Mouse (Mus musculus): ENCODE measurements around the gene Capzb. TPM values are rescaled to one million over a fixed set of nuclear protein-coding genes. Genes with fewer than 3 reads are reported as not detected.

The Capzb gene
- polyA plus RNA-seq, 1 experiment from 2014 or later: 301 TPM

DNA sequence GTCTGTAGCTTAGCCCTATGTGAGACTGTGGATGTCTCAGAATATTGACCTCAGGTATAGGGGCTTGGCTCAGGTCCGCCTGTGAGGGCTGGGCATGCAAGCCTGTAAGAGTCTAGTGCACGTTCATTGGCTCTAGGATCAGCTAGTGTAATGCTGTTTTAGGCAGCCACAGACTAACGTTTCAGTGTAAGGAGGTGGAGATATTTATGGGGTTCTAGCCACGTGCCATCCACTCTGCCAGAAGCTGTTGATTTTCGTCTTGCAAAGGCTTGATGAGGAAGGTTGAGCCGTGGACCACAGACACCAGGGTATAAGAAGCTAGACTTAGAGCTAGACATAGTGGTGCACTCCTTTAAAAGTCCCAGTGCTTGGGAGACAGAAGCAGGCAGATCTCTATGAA lies 4.2 kb downstream of the Capzb start:
- 0 out of 2 replicates have a peak overlapping the region, but pooled peaks have one; percentile 19 for H3K9ac ChIP-seq (ENCODE audit: low read length)
- peak overlapping the region; percentile 36 to 51; a peak in 2 of 4 replicates for H3K27ac ChIP-seq (replicated peaks in 1 of 2; ENCODE audit: control insufficient read depth in 1 of 2, insufficient read depth in 1 of 2, low read depth in 2 of 2, low read length in 2 of 2)

DNA sequence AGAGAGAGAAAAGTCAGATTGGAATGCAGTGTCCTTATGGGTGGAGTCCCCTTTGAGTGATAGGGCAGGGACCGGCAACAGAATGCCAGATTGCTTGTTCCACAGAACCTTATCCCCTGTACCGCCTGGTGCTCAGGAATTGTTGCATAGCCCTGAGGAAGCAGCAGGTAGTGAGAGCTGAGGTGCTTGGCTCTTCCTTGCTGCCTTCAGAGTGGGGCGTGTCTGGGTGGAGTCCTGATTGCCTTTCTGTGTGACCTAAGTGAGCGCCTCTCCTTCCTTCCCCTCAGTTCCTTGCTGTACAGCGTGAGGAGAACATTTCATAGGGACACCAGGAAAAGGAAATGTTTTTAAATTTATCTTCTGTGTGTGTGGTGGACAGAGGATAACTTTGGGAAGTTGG lies 4.8 kb downstream of the Capzb start:
- H3K4me1 ChIP-seq (ENCODE audit: control insufficient read depth in 2 of 2, insufficient read depth in 2 of 2, low read length in 2 of 2): peaks cover 34 to 69% of the 10 kb centered on the region in 2 experiments
- 45% methylated on average over 5 of the region's 5 CpGs for WGBS
- H3K27ac ChIP-seq (replicated peaks in 1 of 2; ENCODE audit: control insufficient read depth in 1 of 2, insufficient read depth in 1 of 2, low read depth in 2 of 2, low read length in 2 of 2): peak overlapping the region; percentile 36 to 61; a peak in 2 of 4 replicates
- H3K4me3 ChIP-seq (ENCODE audit: control insufficient read depth in 1 of 2, insufficient read depth in 1 of 2, low read depth in 1 of 2, low read length in 2 of 2): no peak overlapping the region
- no peaks in the 10 kb centered on the region for H3K27me3 ChIP-seq (ENCODE audit: control insufficient read depth, insufficient read depth, low read length)
- H3K9ac ChIP-seq (ENCODE audit: low read length): no peak overlapping the region
- H3K36me3 ChIP-seq (ENCODE audit: control insufficient read depth, insufficient read depth, low read length): peaks cover 25% of the 10 kb centered on the region
- peak overlapping the region; percentile 24 for H3K4me2 ChIP-seq (ENCODE audit: low read length)
- no peak for ATAC-seq (ENCODE audit: insufficient number of reproducible peaks, insufficient read depth, low FRiP score, low read depth)
- no peaks in the 10 kb centered on the region for H3K9me3 ChIP-seq (ENCODE audit: control insufficient read depth, low read length)

More for the DNA sequence above, 4.2 kb downstream of the Capzb start:
- H3K27me3 ChIP-seq (ENCODE audit: control insufficient read depth, insufficient read depth, low read length): no peaks in the 10 kb centered on the region
- no peak overlapping the region for H3K4me3 ChIP-seq (ENCODE audit: control insufficient read depth in 1 of 2, insufficient read depth in 1 of 2, low read depth in 1 of 2, low read length in 2 of 2)
- peaks cover 33 to 65% of the 10 kb centered on the region in 2 experiments for H3K4me1 ChIP-seq (ENCODE audit: control insufficient read depth in 2 of 2, insufficient read depth in 2 of 2, low read length in 2 of 2)
- peak overlapping the region; percentile 24 for H3K4me2 ChIP-seq (ENCODE audit: low read length)
- H3K36me3 ChIP-seq (ENCODE audit: control insufficient read depth, insufficient read depth, low read length): peaks cover 25% of the 10 kb centered on the region
- no peak for ATAC-seq (ENCODE audit: insufficient number of reproducible peaks, insufficient read depth, low FRiP score, low read depth)
- no peaks in the 10 kb centered on the region for H3K9me3 ChIP-seq (ENCODE audit: control insufficient read depth, low read length)
- 47% methylated on average over 6 of the region's 6 CpGs for WGBS

DNA sequence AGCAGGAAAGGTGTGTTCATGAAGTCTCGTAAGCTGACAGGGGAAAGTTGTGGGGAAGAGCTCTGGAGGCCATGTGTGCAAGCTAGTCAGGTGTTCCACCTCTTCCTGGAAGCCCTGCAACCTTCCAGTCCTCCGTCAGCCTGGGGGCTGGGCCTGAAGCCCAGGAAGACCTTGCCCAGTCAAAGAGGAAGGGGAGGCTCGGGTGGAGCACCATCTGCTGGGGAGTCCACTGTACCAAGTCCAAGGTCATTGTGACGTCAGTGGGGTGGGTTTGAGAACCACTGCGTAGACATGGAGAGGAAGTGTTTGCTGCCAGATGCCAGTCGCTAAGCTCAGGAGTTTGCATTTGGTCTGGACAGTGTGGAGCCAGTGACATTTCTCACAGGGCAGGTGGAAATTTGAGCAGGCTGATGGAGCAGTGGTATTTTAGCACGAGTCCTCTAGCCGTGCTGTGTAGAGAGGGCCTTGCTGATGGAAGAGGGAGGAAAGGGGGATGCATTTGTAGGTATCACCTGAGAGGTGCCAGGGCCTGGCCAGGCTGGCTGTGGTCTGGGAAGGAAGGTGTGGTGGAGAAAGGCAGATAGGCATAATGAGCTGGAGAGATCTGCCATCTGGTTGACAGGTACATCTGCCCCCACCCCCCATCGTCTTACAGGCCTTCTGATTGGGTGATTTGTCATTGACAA lies 5.4 kb downstream of the Capzb start:
- Histone ChIP-seq H3K4me3 (ENCODE audit: control insufficient read depth in 1 of 2, insufficient read depth in 1 of 2, low read depth in 1 of 2, low read length in 2 of 2) (no peak overlapping the region), H3K4me1 (ENCODE audit: control insufficient read depth in 2 of 2, insufficient read depth in 2 of 2, low read length in 2 of 2) (peaks cover 39 to 76% of the 10 kb centered on the region in 2 experiments), H3K36me3 (ENCODE audit: control insufficient read depth, insufficient read depth, low read length) (peaks cover 25% of the 10 kb centered on the region), H3K27ac (replicated peaks in 1 of 2; ENCODE audit: control insufficient read depth in 1 of 2, insufficient read depth in 1 of 2, low read depth in 2 of 2, low read length in 2 of 2) (peak overlapping the region; percentile 29 to 61; a peak in 3 of 4 replicates), H3K9ac (ENCODE audit: low read length) (no peak overlapping the region), H3K9me3 (ENCODE audit: control insufficient read depth, low read length) (no peaks in the 10 kb centered on the region), H3K27me3 (ENCODE audit: control insufficient read depth, insufficient read depth, low read length) (no peaks in the 10 kb centered on the region), H3K4me2 (ENCODE audit: low read length) (peak overlapping the region; percentile 11; the same call in 1 of the 2 replicates)
- WGBS: 32% methylated on average over 9 of the region's 9 CpGs
- peak; percentile 45; the same call in 1 of the 2 replicates for ATAC-seq (ENCODE audit: insufficient number of reproducible peaks, insufficient read depth, low FRiP score, low read depth)

DNA sequence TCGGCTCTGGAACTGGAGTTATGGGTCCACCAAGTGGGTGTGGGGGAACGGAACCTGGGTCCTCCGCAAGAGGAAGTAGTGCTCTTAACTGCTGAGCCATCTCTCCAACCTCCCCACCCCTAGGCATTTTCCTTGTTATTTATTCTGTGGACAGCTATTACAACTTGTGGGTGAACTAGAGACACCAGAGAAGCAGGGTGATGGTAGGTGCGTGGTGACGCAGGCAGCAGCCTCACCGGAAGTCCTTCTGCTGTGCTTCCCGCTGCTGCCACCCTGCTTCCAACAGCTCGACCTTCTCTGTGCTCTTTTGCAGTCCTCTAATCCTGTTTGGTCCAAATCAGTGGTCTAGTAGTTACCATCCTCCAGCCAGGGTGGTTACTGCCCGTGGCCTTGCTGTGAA lies 6.4 kb downstream of the Capzb start:
- Histone ChIP-seq H3K4me3 (ENCODE audit: control insufficient read depth in 1 of 2, insufficient read depth in 1 of 2, low read depth in 1 of 2, low read length in 2 of 2) (no peak overlapping the region), H3K27ac (replicated peaks in 1 of 2; ENCODE audit: control insufficient read depth in 1 of 2, insufficient read depth in 1 of 2, low read depth in 2 of 2, low read length in 2 of 2) (no peak overlapping the region), H3K9me3 (ENCODE audit: control insufficient read depth, low read length) (no peaks in the 10 kb centered on the region), H3K4me1 (ENCODE audit: control insufficient read depth in 2 of 2, insufficient read depth in 2 of 2, low read length in 2 of 2) (peaks cover 44 to 79% of the 10 kb centered on the region in 2 experiments), H3K9ac (ENCODE audit: low read length) (no peak overlapping the region), H3K4me2 (ENCODE audit: low read length) (no peak overlapping the region), H3K27me3 (ENCODE audit: control insufficient read depth, insufficient read depth, low read length) (no peaks in the 10 kb centered on the region), H3K36me3 (ENCODE audit: control insufficient read depth, insufficient read depth, low read length) (peaks cover 25% of the 10 kb centered on the region)
- 88% methylated on average over 9 of the region's 9 CpGs for WGBS
- no peak for ATAC-seq (ENCODE audit: insufficient number of reproducible peaks, insufficient read depth, low FRiP score, low read depth)

DNA sequence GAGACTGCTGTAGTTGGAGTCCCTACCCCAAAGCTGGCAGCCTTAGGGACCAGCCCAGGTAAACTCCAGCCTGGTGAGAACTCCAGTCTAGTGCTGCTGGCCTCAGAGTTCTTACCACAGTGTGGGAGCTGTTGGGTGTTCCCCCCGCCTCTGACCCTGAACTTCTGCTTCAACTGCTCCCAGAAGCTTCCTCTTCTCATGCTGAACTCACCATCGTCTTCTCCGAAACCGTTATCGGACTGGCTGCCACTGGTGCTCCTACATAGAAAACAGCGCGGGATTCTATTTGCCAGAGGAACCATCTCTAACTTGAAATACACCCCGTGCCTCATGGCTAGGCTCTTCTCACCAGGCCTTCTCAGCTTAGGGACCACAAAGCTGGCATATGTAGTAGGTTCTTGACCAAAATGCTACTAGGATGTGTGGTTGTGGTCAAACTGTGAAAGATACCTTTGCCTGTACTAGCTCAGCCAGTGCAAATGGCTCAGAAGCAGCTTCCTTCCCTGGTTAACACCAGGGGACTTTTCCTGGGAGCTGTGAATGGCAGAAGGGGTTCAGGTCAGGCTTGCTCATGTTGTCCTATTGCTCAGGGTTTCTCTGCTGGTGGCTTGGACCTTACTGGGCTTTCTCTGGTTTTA lies 7.1 kb downstream of the Capzb start:
- WGBS: 94% methylated on average over 8 of the region's 8 CpGs
- no peaks in the 10 kb centered on the region for H3K27me3 ChIP-seq (ENCODE audit: control insufficient read depth, insufficient read depth, low read length)
- peaks cover 25% of the 10 kb centered on the region for H3K36me3 ChIP-seq (ENCODE audit: control insufficient read depth, insufficient read depth, low read length)
- ATAC-seq (ENCODE audit: insufficient number of reproducible peaks, insufficient read depth, low FRiP score, low read depth): no peak
- H3K9ac ChIP-seq (ENCODE audit: low read length): no peak overlapping the region
- no peak overlapping the region for H3K4me3 ChIP-seq (ENCODE audit: control insufficient read depth in 1 of 2, insufficient read depth in 1 of 2, low read depth in 1 of 2, low read length in 2 of 2)
- H3K9me3 ChIP-seq (ENCODE audit: control insufficient read depth, low read length): no peaks in the 10 kb centered on the region
- H3K4me1 ChIP-seq (ENCODE audit: control insufficient read depth in 2 of 2, insufficient read depth in 2 of 2, low read length in 2 of 2): peaks cover 45 to 79% of the 10 kb centered on the region in 2 experiments
- no peak overlapping the region for H3K27ac ChIP-seq (replicated peaks in 1 of 2; ENCODE audit: control insufficient read depth in 1 of 2, insufficient read depth in 1 of 2, low read depth in 2 of 2, low read length in 2 of 2)
- no peak overlapping the region for H3K4me2 ChIP-seq (ENCODE audit: low read length)

DNA sequence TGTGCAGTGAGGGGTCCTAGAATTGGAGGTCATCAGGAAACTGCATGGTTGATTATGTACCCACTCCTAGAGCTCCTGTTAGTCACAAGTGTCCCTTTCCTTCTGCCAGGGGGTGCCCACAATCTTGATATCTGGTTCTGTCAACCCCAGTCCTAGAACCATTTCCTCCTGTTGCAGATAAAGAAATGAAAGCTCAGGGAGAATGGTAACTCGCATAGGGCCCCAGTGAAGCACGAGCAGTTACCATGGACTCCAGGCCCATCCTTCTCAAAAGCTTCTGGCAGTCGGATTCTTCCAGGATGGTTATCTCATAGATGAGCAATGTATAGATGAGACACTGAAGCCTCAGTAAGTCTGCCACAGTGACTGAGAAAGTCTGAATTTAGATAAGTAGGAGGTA lies 8.2 kb downstream of the Capzb start:
- Histone ChIP-seq H3K4me2 (ENCODE audit: low read length) (no peak overlapping the region), H3K4me3 (ENCODE audit: control insufficient read depth in 1 of 2, insufficient read depth in 1 of 2, low read depth in 1 of 2, low read length in 2 of 2) (no peak overlapping the region), H3K4me1 (ENCODE audit: control insufficient read depth in 2 of 2, insufficient read depth in 2 of 2, low read length in 2 of 2) (peaks cover 40 to 77% of the 10 kb centered on the region in 2 experiments), H3K36me3 (ENCODE audit: control insufficient read depth, insufficient read depth, low read length) (peaks cover 28% of the 10 kb centered on the region), H3K9me3 (ENCODE audit: control insufficient read depth, low read length) (no peaks in the 10 kb centered on the region), H3K9ac (ENCODE audit: low read length) (no peak overlapping the region), H3K27me3 (ENCODE audit: control insufficient read depth, insufficient read depth, low read length) (no peaks in the 10 kb centered on the region), H3K27ac (replicated peaks in 1 of 2; ENCODE audit: control insufficient read depth in 1 of 2, insufficient read depth in 1 of 2, low read depth in 2 of 2, low read length in 2 of 2) (no peak overlapping the region)
- WGBS: 51% methylated on average over 3 of the region's 3 CpGs
- ATAC-seq (ENCODE audit: insufficient number of reproducible peaks, insufficient read depth, low FRiP score, low read depth): no peak

DNA sequence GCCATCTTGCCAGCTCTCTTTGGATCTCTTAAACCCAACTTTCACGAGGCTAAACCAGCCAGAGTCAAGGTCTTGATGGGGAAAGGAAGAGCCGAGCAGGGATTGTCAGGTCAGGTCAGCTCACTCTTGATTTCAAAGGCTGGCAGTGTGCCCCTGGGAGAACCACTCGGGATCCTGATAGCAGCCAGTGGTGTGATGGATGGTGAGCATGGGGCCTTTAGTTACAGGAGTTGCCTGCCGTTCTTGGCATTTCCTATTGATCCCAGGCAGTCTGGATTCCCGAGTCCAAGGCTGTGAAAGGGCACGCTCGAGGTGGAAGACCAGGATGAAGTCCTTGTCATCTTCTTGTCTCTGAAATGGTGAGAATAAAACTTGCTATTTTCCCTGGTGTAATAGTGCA lies 9.9 kb downstream of the Capzb start:
- no peak overlapping the region for H3K4me3 ChIP-seq (ENCODE audit: control insufficient read depth in 1 of 2, insufficient read depth in 1 of 2, low read depth in 1 of 2, low read length in 2 of 2)
- WGBS: 31% methylated on average over 7 of the region's 7 CpGs
- ATAC-seq (ENCODE audit: insufficient number of reproducible peaks, insufficient read depth, low FRiP score, low read depth): no peak

More for the DNA sequence above, 9.9 kb downstream of the Capzb start:
- H3K36me3 ChIP-seq (ENCODE audit: control insufficient read depth, insufficient read depth, low read length): peaks cover 28% of the 10 kb centered on the region
- H3K9me3 ChIP-seq (ENCODE audit: control insufficient read depth, low read length): no peaks in the 10 kb centered on the region
- no peak overlapping the region for H3K9ac ChIP-seq (ENCODE audit: low read length)
- peak overlapping the region in 1 of 2 experiments; percentile 12; a peak in 1 of 4 replicates for H3K27ac ChIP-seq (replicated peaks in 1 of 2; ENCODE audit: control insufficient read depth in 1 of 2, insufficient read depth in 1 of 2, low read depth in 2 of 2, low read length in 2 of 2)
- H3K4me2 ChIP-seq (ENCODE audit: low read length): no peak overlapping the region
- no peaks in the 10 kb centered on the region for H3K27me3 ChIP-seq (ENCODE audit: control insufficient read depth, insufficient read depth, low read length)
- peaks cover 29 to 76% of the 10 kb centered on the region in 2 experiments for H3K4me1 ChIP-seq (ENCODE audit: control insufficient read depth in 2 of 2, insufficient read depth in 2 of 2, low read length in 2 of 2)

Data from heart, embryonic 14.5 days (tissue).